Mouse (Mus musculus) heart, postnatal 4 days (tissue): ENCODE measurements around the gene Olfr1191-ps1. TPM values are rescaled to one million over a fixed set of nuclear protein-coding genes. Genes with fewer than 3 reads are reported as not detected.
"Not testable (repeated sequence)": the region's sequence is repeated elsewhere in the genome, so short reads cannot be mapped to it uniquely, and the experiment has no call there.

Source experiments
- DNase-seq: peaks from one replicate; pipeline ENCODE4 v3.0.0; 2021
- total RNA-seq, 2 experiments: library from RNA; stranded (reverse); gene quantifications; 2 replicates each; pipeline ENCODE4 v1.2.3; 2021

The Olfr1191-ps1 gene
- total RNA-seq, result under 1 TPM; 0.05 to 0.07 TPM

DNA sequence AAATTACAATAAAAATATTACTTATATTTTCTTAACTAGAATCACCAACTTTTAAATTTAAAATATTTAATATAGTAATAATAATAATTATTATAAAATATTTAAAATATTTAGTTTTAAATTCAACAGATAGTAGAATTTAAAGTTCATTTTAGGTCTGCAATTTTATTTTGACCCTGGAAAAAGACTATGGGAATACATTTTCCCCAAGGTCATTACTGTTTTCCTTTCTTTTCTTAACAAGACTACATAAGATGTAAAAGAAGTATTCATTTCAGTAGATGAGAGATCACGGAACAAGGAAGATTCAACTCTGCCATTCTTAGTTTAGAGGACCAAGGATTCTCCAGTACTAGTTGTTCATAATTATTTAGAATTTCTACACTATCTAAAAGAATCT lies at the start of gene Olfr1191-ps1:
Olfr1191-ps1 (plus strand) TSS at position 301 of the 400 bp plus-strand sequence.
- DNase-seq, result not testable (repeated sequence)

DNA sequence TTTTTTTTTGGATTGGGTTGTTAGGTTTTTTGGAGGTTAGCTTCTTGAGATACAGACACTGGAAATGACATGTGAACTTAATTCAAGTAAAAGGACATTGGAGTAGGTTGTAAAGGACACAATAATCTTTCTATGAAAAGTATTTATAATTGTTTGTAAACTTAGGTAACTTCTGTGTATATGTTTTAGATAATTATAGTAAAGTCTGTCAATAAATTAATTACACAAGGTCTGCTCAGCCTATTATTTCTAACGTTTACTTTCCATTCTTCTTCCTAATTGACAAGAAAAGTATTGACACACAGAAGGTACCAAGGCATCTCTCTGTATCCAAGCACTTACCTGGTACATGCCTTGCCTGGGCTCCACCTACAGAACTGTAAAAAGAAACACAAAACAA lies 7.9 kb downstream of the Olfr1191-ps1 start, which contains the start of gene Olfr1192-ps1:
Olfr1192-ps1 (plus strand) TSS at position 301 of the 400 bp plus-strand sequence.
- no peak for DNase-seq

DNA sequence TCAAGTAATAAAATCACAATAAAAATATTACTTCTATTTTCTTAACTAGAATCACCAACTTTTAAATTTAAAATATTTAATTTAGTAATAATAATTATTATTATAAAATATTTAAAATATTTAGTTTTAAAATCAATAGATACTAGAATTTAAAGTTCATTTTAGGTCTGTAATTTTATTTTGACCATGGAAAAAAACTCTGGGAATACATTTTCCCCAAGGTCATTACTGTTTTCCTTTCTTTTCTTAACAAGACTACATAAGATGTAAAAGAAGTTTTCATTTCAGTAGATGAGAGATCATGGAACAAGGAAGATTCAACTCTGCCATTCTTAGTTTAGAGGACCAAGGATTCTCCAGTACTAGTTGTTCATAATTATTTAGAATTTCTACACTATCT lies 35.0 kb downstream of the Olfr1191-ps1 start, which contains the start of gene Olfr1193:
Olfr1193 (plus strand) TSS at position 301 of the 400 bp plus-strand sequence.
- not testable (repeated sequence) for DNase-seq

DNA sequence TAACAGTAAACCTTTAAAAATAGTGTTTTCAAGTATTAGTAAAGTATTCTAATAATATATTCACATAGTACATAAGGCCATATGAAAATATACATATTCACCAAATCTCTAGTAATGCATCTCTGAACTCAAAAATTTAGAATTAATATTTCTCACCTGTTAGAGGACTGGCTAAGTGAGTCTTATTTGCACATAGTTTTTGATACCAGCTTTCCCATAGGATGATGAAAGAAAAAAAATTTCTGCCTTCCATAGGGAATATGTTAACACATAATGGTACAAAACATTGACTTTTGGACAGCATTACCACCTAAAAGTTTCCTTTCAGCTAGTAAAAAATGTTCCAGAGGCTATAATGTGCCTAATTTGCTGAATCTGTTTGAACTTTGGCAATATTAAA lies 48.7 kb downstream of the Olfr1191-ps1 start, which contains the start of gene Olfr1195:
Olfr1195 (minus strand) TSS at position 101 of the 400 bp plus-strand sequence.
- DNase-seq, result no peak

Other genes with a start within 250 kb of the Olfr1191-ps1 start
- not detected for gene Olfr1179, start 234.1 kb upstream of the Olfr1191-ps1 start, total RNA-seq
- not detected for gene Olfr1180, start 221.4 kb upstream of the Olfr1191-ps1 start, total RNA-seq
- gene Olfr1181, start 214.4 kb upstream of the Olfr1191-ps1 start, total RNA-seq, result not detected
- gene Gm13757, start 191.4 kb upstream of the Olfr1191-ps1 start, total RNA-seq, result not detected
- gene Olfr1183, start 185.7 kb upstream of the Olfr1191-ps1 start, total RNA-seq, result not detected
- not detected for gene Olfr1184, start 156.9 kb upstream of the Olfr1191-ps1 start, total RNA-seq
- gene Olfr1185-ps1, start 147.2 kb upstream of the Olfr1191-ps1 start, total RNA-seq, result not detected
- not detected for gene Olfr1186, start 122.0 kb upstream of the Olfr1191-ps1 start, total RNA-seq
- gene Olfr1188, start 83.6 kb upstream of the Olfr1191-ps1 start, total RNA-seq, result not detected
- not detected for gene Olfr1189, start 54.1 kb upstream of the Olfr1191-ps1 start, total RNA-seq
- not detected for gene Olfr1192-ps1, start 8.0 kb downstream of the Olfr1191-ps1 start, total RNA-seq
- gene Olfr1193, start 35.1 kb downstream of the Olfr1191-ps1 start, total RNA-seq, result not detected
- gene Olfr1195, start 48.6 kb downstream of the Olfr1191-ps1 start, total RNA-seq, result not detected
- not detected for gene Olfr1196, start 64.1 kb downstream of the Olfr1191-ps1 start, total RNA-seq
- gene Olfr1197, start 91.8 kb downstream of the Olfr1191-ps1 start, total RNA-seq, result not detected
- not detected for gene Olfr1198, start 110.8 kb downstream of the Olfr1191-ps1 start, total RNA-seq
- gene Olfr1199, start 119.9 kb downstream of the Olfr1191-ps1 start, total RNA-seq, result not detected
- not detected for gene Olfr1200, start 129.9 kb downstream of the Olfr1191-ps1 start, total RNA-seq
- gene Olfr1201, start 152.5 kb downstream of the Olfr1191-ps1 start, total RNA-seq, result not detected
- not detected for gene Olfr1202, start 174.0 kb downstream of the Olfr1191-ps1 start, total RNA-seq
- gene Olfr1205, start 189.2 kb downstream of the Olfr1191-ps1 start, total RNA-seq, result not detected
- gene Olfr1204, start 208.8 kb downstream of the Olfr1191-ps1 start, total RNA-seq, result not detected
- gene Olfr1206, start 222.7 kb downstream of the Olfr1191-ps1 start, total RNA-seq, result not detected